Mouse (Mus musculus) midbrain, embryonic 13.5 days (tissue): Measurements from ENCODE around the gene Olfr313. TPM values are rescaled to one million over a fixed set of nuclear protein-coding genes. Genes with fewer than 3 reads are reported as not detected.
A peak's percentile ranks its signal among the peaks of the same experiment; 100 is the strongest.

Experiments
- ATAC-seq: fragments of 200-750 bp; cut with Nextera tagmentation; 2 replicates; pipeline ENCODE4 v1.8.0; 2017; ENCODE audit warnings: mild to moderate bottlenecking, moderate TSS enrichment, moderate library complexity
- H3K27ac ChIP-seq: fragments of 300-500 bp; sonication (generic); 2 replicates; pipeline ENCODE4 v1.5.1; 2015; ENCODE audit warnings: inconsistent platforms, mild to moderate bottlenecking, moderate library complexity
- H3K27me3 ChIP-seq: fragments of 300-500 bp; sonication (generic); 2 replicates; pipeline ENCODE4 v1.6.1; 2015; ENCODE audit warnings: mild to moderate bottlenecking, inconsistent platforms
- H3K36me3 ChIP-seq: fragments of 300-500 bp; sonication (generic); 2 replicates; pipeline ENCODE4 v1.6.1; 2015; ENCODE audit warnings: mild to moderate bottlenecking, inconsistent platforms
- H3K4me1 ChIP-seq: fragments of 300-500 bp; sonication (generic); replicated peaks from 2 replicates; pipeline ENCODE4 v1.6.1; 2015; ENCODE audit warnings: inconsistent platforms
- H3K4me2 ChIP-seq: fragments of 300-500 bp; sonication (generic); replicated peaks from 2 replicates; pipeline ENCODE4 v1.6.1; 2015; ENCODE audit warnings: moderate library complexity, mild to moderate bottlenecking, inconsistent platforms
- H3K4me3 ChIP-seq: fragments of 300-500 bp; sonication (generic); replicated peaks from 2 replicates; pipeline ENCODE4 v1.5.1; 2015; ENCODE audit warnings: mild to moderate bottlenecking, inconsistent platforms
- H3K9ac ChIP-seq: fragments of 300-500 bp; sonication (generic); replicated peaks from 2 replicates; pipeline ENCODE4 v1.6.1; 2015; ENCODE audit warnings: mild to moderate bottlenecking, inconsistent platforms
- H3K9me3 ChIP-seq: fragments of 300-500 bp; sonication (generic); 2 replicates; pipeline ENCODE4 v1.6.1; 2016; ENCODE audit warnings: mild to moderate bottlenecking, inconsistent platforms
- WGBS: fragments of 180-500 bp; shearing (Covaris S2); methylation state at CpG from one replicate; pipeline ENCODE4 v1.1.7; 2015; 5-methylcytosine and 5-hydroxymethylcytosine counted together
- polyA plus RNA-seq: library from polyadenylated mRNA; unstranded; fragments of >200 nt; fragmentation: Nextera tagmentation; extraction: Ambion mirVana; gene quantifications from 2 replicates; pipeline ENCODE4 v1.2.1, GENCODE M21; 2015

Gene Olfr313
- polyA plus RNA-seq, 1 experiment from 2014 or later, result not detected

DNA sequence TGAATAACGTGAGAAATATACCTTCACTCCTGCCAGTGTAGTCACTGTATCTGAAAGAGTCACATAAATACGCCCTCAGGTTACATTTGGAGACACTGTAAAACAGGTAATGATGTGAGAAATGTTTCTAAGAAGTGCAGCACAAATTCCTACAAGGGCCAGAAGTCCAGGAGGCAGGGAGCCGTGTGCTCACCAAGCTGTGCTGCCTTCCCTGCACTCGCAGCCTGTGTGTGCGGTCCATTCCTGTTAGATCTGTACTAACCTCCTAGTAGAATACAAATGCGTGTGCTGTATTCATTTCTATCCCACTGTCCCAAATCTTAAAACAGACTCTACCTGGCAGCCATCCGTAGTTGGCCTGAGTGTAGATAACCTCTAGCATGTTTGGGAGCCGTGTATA is 45.9 kb downstream of the Olfr313 start:
- Histone ChIP-seq H3K27me3 (no peaks in the 10 kb centered on the region), H3K4me2 (no peak overlapping the region), H3K27ac (no peak overlapping the region), H3K9ac (no peak overlapping the region), H3K4me1 (no peaks in the 10 kb centered on the region), H3K9me3 (peaks cover 16% of the 10 kb centered on the region), H3K4me3 (no peak overlapping the region), H3K36me3 (peaks cover 60% of the 10 kb centered on the region)
- ATAC-seq, result no peak
- WGBS, result 96% methylated on average over 8 of the region's 8 CpGs

DNA sequence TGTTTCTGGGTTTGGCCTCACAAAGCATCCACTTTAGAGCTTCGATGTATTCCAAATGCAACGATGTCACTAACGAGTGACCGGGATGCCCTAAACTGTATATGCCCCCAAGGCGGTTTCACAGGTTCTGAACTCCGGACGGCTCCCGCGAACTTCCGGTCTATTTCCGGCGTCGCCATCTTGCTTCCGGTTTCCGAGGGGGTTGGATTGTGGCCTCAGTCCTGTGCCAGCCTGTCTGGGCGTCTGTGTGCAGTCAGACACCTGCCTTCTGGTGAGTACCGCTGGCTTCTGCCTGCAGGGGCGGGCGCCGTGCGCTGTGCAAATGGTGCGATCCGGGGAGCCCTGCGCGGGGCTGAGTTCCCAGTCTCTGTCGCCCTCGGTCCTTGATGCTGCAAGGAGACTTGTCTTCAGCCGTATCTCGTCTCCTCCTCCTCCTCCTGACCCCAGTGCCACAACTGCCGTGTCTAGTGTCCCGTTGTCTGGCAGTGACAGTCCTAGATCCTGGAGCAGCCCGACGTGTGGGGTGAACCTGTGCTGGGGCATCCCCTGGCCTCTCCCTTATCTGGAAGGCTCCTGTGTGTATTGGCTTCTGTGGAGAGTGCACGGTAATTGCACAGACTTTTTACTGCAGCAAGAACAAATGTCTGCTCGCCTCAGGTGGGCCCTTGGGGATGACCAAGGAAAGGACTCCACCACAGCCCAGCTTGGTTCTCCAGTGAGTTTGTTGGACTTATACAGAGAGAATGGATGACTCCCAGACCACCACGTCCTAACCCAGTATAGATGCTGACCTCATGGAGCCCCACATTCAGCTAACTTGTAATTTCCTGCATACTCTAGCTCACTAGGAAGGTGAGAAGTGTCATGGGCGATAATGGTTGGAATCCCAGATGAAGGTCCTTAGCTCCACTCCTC is 52.5 kb downstream of the Olfr313 start, which contains the start of gene 2810021J22Rik:
TSS of gene 2810021J22Rik (plus strand) at position 178 of the 915 bp plus-strand sequence.
- Histone ChIP-seq H3K4me1 (peaks cover 14% of the 10 kb centered on the region), H3K27me3 (no peaks in the 10 kb centered on the region), H3K4me2 (peak within 1 kb of the TSS; percentile 85), H3K27ac (peak within 1 kb of the TSS; percentile 87), H3K9me3 (no peaks in the 10 kb centered on the region), H3K36me3 (peaks cover 24% of the 10 kb centered on the region), H3K9ac (peak within 1 kb of the TSS; percentile 90), H3K4me3 (peak within 1 kb of the TSS; percentile 80)
- ATAC-seq, result peak; percentile 95
- 4% methylated on average over 37 of the region's 37 CpGs for WGBS

DNA sequence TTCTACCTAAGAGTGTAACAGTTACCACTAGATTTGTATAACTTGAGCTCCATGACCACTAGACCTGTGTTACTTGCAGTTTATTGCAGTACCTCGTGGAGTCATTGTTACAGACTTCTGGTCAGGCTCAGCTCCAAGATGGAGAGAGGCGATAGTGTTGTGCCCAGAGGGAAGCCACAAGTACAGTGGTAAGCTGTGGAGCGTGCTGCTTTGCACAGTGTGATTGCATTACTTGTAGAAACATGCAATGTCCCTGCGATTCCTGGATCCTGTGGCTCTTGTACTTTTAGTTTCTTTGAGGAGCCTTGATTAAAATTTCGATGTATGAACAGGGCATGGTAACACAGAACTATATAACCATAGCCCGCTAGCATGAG is 53.1 kb downstream of the Olfr313 start:
- H3K9me3 ChIP-seq, result no peaks in the 10 kb centered on the region
- peak overlapping the region; percentile 90 for H3K9ac ChIP-seq
- H3K36me3 ChIP-seq, result peaks cover 24% of the 10 kb centered on the region
- H3K27me3 ChIP-seq, result no peaks in the 10 kb centered on the region
- H3K27ac ChIP-seq, result 0 out of 2 replicates have a peak overlapping the region, but pooled peaks have one; percentile 87
- H3K4me1 ChIP-seq, result peaks cover 14% of the 10 kb centered on the region
- peak overlapping the region; percentile 85 for H3K4me2 ChIP-seq
- ATAC-seq, result no peak
- 85% methylated on average over 6 of the region's 6 CpGs for WGBS
- H3K4me3 ChIP-seq, result peak overlapping the region; percentile 80

Other genes with a start within 250 kb of the Olfr313 start
- not detected in 2 replicates for gene Olfr224, start 244.4 kb upstream of the Olfr313 start, polyA plus RNA-seq
- not detected in 2 replicates for gene Olfr325, start 237.3 kb upstream of the Olfr313 start, polyA plus RNA-seq
- not detected in 2 replicates for gene Olfr324, start 219.9 kb upstream of the Olfr313 start, polyA plus RNA-seq
- gene 2210407C18Rik, start 198.9 kb upstream of the Olfr313 start, polyA plus RNA-seq, result not detected in 2 replicates
- not detected in 2 replicates for gene Olfr323, start 184.5 kb upstream of the Olfr313 start, polyA plus RNA-seq
- gene Trim58, start 174.5 kb upstream of the Olfr313 start, polyA plus RNA-seq, result 0.07 and 0.12 TPM in 2 replicates
- gene Olfr322, start 156.2 kb upstream of the Olfr313 start, polyA plus RNA-seq, result not detected in 2 replicates
- not detected in 2 replicates for gene Olfr320, start 133.9 kb upstream of the Olfr313 start, polyA plus RNA-seq
- not detected in 2 replicates for gene Olfr319, start 115.8 kb upstream of the Olfr313 start, polyA plus RNA-seq
- not detected in 2 replicates for gene Olfr318, start 91.0 kb upstream of the Olfr313 start, polyA plus RNA-seq
- gene Olfr317, start 75.8 kb upstream of the Olfr313 start, polyA plus RNA-seq, result 0.12 and 0.23 TPM in 2 replicates
- not detected in 2 replicates for gene Olfr316, start 62.3 kb upstream of the Olfr313 start, polyA plus RNA-seq
- not detected in 2 replicates for gene Olfr315, start 41.8 kb upstream of the Olfr313 start, polyA plus RNA-seq
- not detected in 2 replicates for gene Olfr314, start 32.0 kb upstream of the Olfr313 start, polyA plus RNA-seq
- gene Fam183b, start 13.0 kb upstream of the Olfr313 start, polyA plus RNA-seq, result 2.4 and 7.3 TPM in 2 replicates
- gene Olfr312, start 14.2 kb downstream of the Olfr313 start, polyA plus RNA-seq, result not detected in 2 replicates
- not detected in 2 replicates for gene Olfr311, start 24.3 kb downstream of the Olfr313 start, polyA plus RNA-seq
- gene Gm12258, start 32.2 kb downstream of the Olfr313 start, polyA plus RNA-seq, result 18.5 and 21.3 TPM in 2 replicates
- 12.7 and 14.0 TPM in 2 replicates for gene 2810021J22Rik, start 52.2 kb downstream of the Olfr313 start, polyA plus RNA-seq
- gene Zfp39, start 89.2 kb downstream of the Olfr313 start, polyA plus RNA-seq, result 4.4 and 5.2 TPM in 2 replicates
- gene Btnl10, start 102.9 kb downstream of the Olfr313 start, polyA plus RNA-seq, result not detected in 2 replicates
- gene Rnf187, start 123.9 kb downstream of the Olfr313 start, polyA plus RNA-seq, result 453 and 491 TPM in 2 replicates
- gene Hist3h2ba, start 133.9 kb downstream of the Olfr313 start, polyA plus RNA-seq, result 383 and 402 TPM in 2 replicates
- gene Hist3h2a, start 139.7 kb downstream of the Olfr313 start, polyA plus RNA-seq, result 149 and 155 TPM in 2 replicates
- gene Trim17, start 139.7 kb downstream of the Olfr313 start, polyA plus RNA-seq, result 1.1 and 1.3 TPM in 2 replicates
- gene Trim11, start 163.1 kb downstream of the Olfr313 start, polyA plus RNA-seq, result 18.7 and 21.9 TPM in 2 replicates